In genomic region chr11:75487496-75487895, GRCm38 (mm10) we compare ENCODE assay signal across 9 mouse cellular contexts. TPM values are rescaled to one million over a fixed set of nuclear protein-coding genes. Genes with fewer than 3 reads are reported as not detected.
DNase-seq lines count a peak whose midpoint lies in the region; ATAC-seq and TF ChIP-seq lines count a peak whose summit lies in the region.
"Had no signal": no experiment of that assay in that cellular context is flagged by ENCODE, and none has a peak within 500 bp of the region (broad histone marks: within the 10 kb centered on the region; RNA-seq: fewer than 3 reads in every experiment).

No protein-coding gene starts in this region.

- H3K27me3 ChIP-seq in testis, adult 2 months (ENCODE audit: control insufficient read depth, insufficient read depth, low read length), result no peaks in the 10 kb centered on the region
- H3K27me3 ChIP-seq in liver, embryonic 11.5 days (replicated peaks; ENCODE audit: control insufficient read depth, insufficient read depth, low read length), result no peaks in the 10 kb centered on the region

- ATAC-seq in liver, embryonic 11.5 days (replicated peaks; ENCODE audit: low FRiP score), result no peak

- TF ChIP-seq POLR2A in testis, adult 2 months (IDR thresholded peaks at IDR 0.05; ENCODE audit: control insufficient read depth, low read depth, low read length), result no peak

- DNase-seq in gastrocnemius, adult 2 months, result peak; percentile 9
- DNase-seq in gastrocnemius, adult 8-10 months (ENCODE audit: low spot score in 2 of 2), result no peak
- DNase-seq in testis, postnatal 14 days (ENCODE audit: low spot score), result no peak
- DNase-seq in liver, embryonic 11.5 days (ENCODE audit: low spot score), result peak; percentile 30
- no peak for DNase-seq in B cell, adult 2 months
- DNase-seq in embryo, embryonic 10 days (ENCODE audit: low spot score), result no peak
- no peak for DNase-seq in left cerebral cortex, postnatal 10 days (ENCODE audit: extremely low spot score in 1 of 2, low spot score in 2 of 2)
- DNase-seq: right cerebral cortex, postnatal 4 days had no signal

- TF ChIP-seq CTCF in gastrocnemius, adult 2 months (IDR thresholded peaks at IDR 0.05), result no peak
- no peak for TF ChIP-seq CTCF in testis, adult 2 months (IDR thresholded peaks at IDR 0.05; ENCODE audit: control insufficient read depth, insufficient read depth, insufficient replicate concordance, low read depth, low read length)

- intact Hi-C loops in gastrocnemius, adult 2 months (cut with DNase I), result loop anchor here (2.0 kb wide), 1 partner anchor 21 kb away; no protein-coding TSS in a partner anchor
- intact Hi-C loops in left cerebral cortex, postnatal 10 days (cut with DNase I), result no loop called here

- peaks cover 1% of the 10 kb centered on the region; the same call in 1 of the 2 replicates for H3K36me3 ChIP-seq in testis, adult 2 months (ENCODE audit: control insufficient read depth, insufficient read depth, low read length)
- peaks cover 32% of the 10 kb centered on the region for H3K36me3 ChIP-seq in liver, embryonic 11.5 days (ENCODE audit: control insufficient read depth, insufficient read depth, low read length)

- WGBS in liver, embryonic 11.5 days, result 26% methylated on average over 6 of the region's 6 CpGs

- H3K4me1 ChIP-seq in testis, adult 2 months (ENCODE audit: control insufficient read depth, insufficient read depth, low read length), result peaks cover 6% of the 10 kb centered on the region
- H3K4me1 ChIP-seq in liver, embryonic 11.5 days (replicated peaks; ENCODE audit: control insufficient read depth, insufficient read depth, low read length), result peaks cover 6% of the 10 kb centered on the region

- H3K9ac ChIP-seq in liver, embryonic 11.5 days (ENCODE audit: low read depth, low read length), result peak overlapping the region; percentile 99

- peak overlapping the region; percentile 99 for H3K27ac ChIP-seq in gastrocnemius, adult 2 months
- H3K27ac ChIP-seq in testis, adult 2 months (ENCODE audit: control insufficient read depth, insufficient read depth, low read depth, low read length), result no peak overlapping the region
- H3K27ac ChIP-seq in liver, embryonic 11.5 days (ENCODE audit: low read depth, low read length), result no peak overlapping the region

- H3K9me3 ChIP-seq in liver, embryonic 11.5 days (ENCODE audit: control insufficient read depth, low read length), result no peaks in the 10 kb centered on the region

- H3K4me3 ChIP-seq in gastrocnemius, adult 2 months, result peak overlapping the region; percentile 92
- H3K4me3 ChIP-seq in testis, adult 2 months (ENCODE audit: control insufficient read depth, low read depth, low read length), result peak overlapping the region; percentile 97
- H3K4me3 ChIP-seq in liver, embryonic 11.5 days (ENCODE audit: low read depth, low read length), result peak overlapping the region; percentile 99

- H3K4me2 ChIP-seq in liver, embryonic 11.5 days, result peak overlapping the region; percentile 88

RNA-seq across cellular contexts. Expression of gene Prpf8, which starts 0.9 kb away (rescaled TPM):
- 10 to 100 TPM; 69.3 to 76.7 TPM for total RNA-seq in gastrocnemius, adult 2 months (2021)
- total RNA-seq in gastrocnemius, adult 8-10 months (2022), result 10 to 100 TPM; 73.7 to 90.1 (median 78.3) TPM
- 45.6 and 48.8 TPM in 2 replicates for polyA plus RNA-seq in testis, adult 2 months (2012; rRNA removed)
- 105 and 119 TPM in 2 replicates for polyA plus RNA-seq in liver, embryonic 11.5 days (2014; fragmentation: Nextera tagmentation; extraction: Ambion mirVana)
- 100 to 1,000 TPM; 117 to 121 TPM for total RNA-seq in left cerebral cortex, postnatal 10 days (2021)

RNA-seq across cellular contexts. Expression of gene Rilp, which starts 22.4 kb away (rescaled TPM):
- total RNA-seq in gastrocnemius, adult 2 months (2021), result 10 to 100 TPM; 33.4 to 41.9 TPM
- total RNA-seq in gastrocnemius, adult 8-10 months (2022), result 10 to 100 TPM; 28.7 to 34.0 (median 30.9) TPM
- polyA plus RNA-seq in testis, adult 2 months (2012; rRNA removed), result 0.58 and 0.94 TPM in 2 replicates
- polyA plus RNA-seq in liver, embryonic 11.5 days (2014; fragmentation: Nextera tagmentation; extraction: Ambion mirVana), result 1.2 and 1.5 TPM in 2 replicates
- total RNA-seq in left cerebral cortex, postnatal 10 days (2021), result 1 to 10 TPM; 3.1 to 3.3 TPM

RNA-seq across cellular contexts. Expression of gene Scarf1, which starts 25.8 kb away (rescaled TPM):
- total RNA-seq in gastrocnemius, adult 2 months (2021), result 1 to 10 TPM; 2.4 to 5.7 TPM
- total RNA-seq in gastrocnemius, adult 8-10 months (2022), result 1 to 10 TPM; 1.6 to 2.8 (median 2.1) TPM
- 0.64 and 0.77 TPM in 2 replicates for polyA plus RNA-seq in testis, adult 2 months (2012; rRNA removed)
- polyA plus RNA-seq in liver, embryonic 11.5 days (2014; fragmentation: Nextera tagmentation; extraction: Ambion mirVana), result 7.0 and 7.8 TPM in 2 replicates
- total RNA-seq in left cerebral cortex, postnatal 10 days (2021), result 1 to 10 TPM; 2.9 to 4.0 TPM

RNA-seq across cellular contexts. Expression of gene Tlcd2, which starts 26.0 kb away (rescaled TPM):
- 1 to 10 TPM; 2.6 to 3.1 TPM for total RNA-seq in gastrocnemius, adult 2 months (2021)
- 1 to 10 TPM; 1.9 to 2.9 (median 2.4) TPM for total RNA-seq in gastrocnemius, adult 8-10 months (2022)
- 6.8 and 7.3 TPM in 2 replicates for polyA plus RNA-seq in testis, adult 2 months (2012; rRNA removed)
- polyA plus RNA-seq in liver, embryonic 11.5 days (2014; fragmentation: Nextera tagmentation; extraction: Ambion mirVana), result 29.8 and 33.0 TPM in 2 replicates
- 1 to 10 TPM in 1 of 2 experiments, under 1 TPM in 1; 0.67 to 1.1 TPM for total RNA-seq in left cerebral cortex, postnatal 10 days (2021)

RNA-seq across cellular contexts. Expression of gene Wdr81, which starts 33.0 kb away (rescaled TPM):
- total RNA-seq in gastrocnemius, adult 2 months (2021), result 1 to 10 TPM; 4.9 to 6.4 TPM
- 1 to 10 TPM; 5.2 to 7.0 (median 6.2) TPM for total RNA-seq in gastrocnemius, adult 8-10 months (2022)
- 4.1 and 5.1 TPM in 2 replicates for polyA plus RNA-seq in testis, adult 2 months (2012; rRNA removed)
- 21.8 and 21.9 TPM in 2 replicates for polyA plus RNA-seq in liver, embryonic 11.5 days (2014; fragmentation: Nextera tagmentation; extraction: Ambion mirVana)
- 10 to 100 TPM; 17.3 to 18.1 TPM for total RNA-seq in left cerebral cortex, postnatal 10 days (2021)

Comparison
In these comparisons a context has a peak if more than half of its experiments do, and no peak if none do; other contexts are left out.
1. DNase-seq: peak in gastrocnemius, adult 2 months (single experiment) and liver, embryonic 11.5 days (single experiment); none in gastrocnemius, adult 8-10 months (0 of 2), testis, postnatal 14 days (single experiment), B cell, adult 2 months (0 of 2), embryo, embryonic 10 days (single experiment) and left cerebral cortex, postnatal 10 days (0 of 2).
2. RNA of gene Rilp, which starts 22.4 kb away (total RNA-seq): 33.4 to 41.9 TPM in gastrocnemius, adult 2 months and 28.7 to 34.0 TPM in gastrocnemius, adult 8-10 months; 3.1 to 3.3 TPM in left cerebral cortex, postnatal 10 days; every median in the first group is over 4 times any median in the second.
3. Peak in every context shown above with its lines, with median percentiles within 50 percentile points of each other: H3K4me3 ChIP-seq.